Mouse (Mus musculus) megakaryocyte-erythroid progenitor cell, adult 5 weeks (primary cell): ENCODE data around the gene Tmem98. TPM values are rescaled to one million over a fixed set of nuclear protein-coding genes. Genes with fewer than 3 reads are reported as not detected.

ENCODE experiments used
- polyA plus RNA-seq: library from polyadenylated mRNA; stranded (reverse); fragments of >175 nt; gene quantifications from 2 replicates; pipeline ENCODE4 v1.2.3, GENCODE M21; 2012

Tmem98 gene
- polyA plus RNA-seq = 1.2 and 2.5 TPM in 2 replicates

DNA sequence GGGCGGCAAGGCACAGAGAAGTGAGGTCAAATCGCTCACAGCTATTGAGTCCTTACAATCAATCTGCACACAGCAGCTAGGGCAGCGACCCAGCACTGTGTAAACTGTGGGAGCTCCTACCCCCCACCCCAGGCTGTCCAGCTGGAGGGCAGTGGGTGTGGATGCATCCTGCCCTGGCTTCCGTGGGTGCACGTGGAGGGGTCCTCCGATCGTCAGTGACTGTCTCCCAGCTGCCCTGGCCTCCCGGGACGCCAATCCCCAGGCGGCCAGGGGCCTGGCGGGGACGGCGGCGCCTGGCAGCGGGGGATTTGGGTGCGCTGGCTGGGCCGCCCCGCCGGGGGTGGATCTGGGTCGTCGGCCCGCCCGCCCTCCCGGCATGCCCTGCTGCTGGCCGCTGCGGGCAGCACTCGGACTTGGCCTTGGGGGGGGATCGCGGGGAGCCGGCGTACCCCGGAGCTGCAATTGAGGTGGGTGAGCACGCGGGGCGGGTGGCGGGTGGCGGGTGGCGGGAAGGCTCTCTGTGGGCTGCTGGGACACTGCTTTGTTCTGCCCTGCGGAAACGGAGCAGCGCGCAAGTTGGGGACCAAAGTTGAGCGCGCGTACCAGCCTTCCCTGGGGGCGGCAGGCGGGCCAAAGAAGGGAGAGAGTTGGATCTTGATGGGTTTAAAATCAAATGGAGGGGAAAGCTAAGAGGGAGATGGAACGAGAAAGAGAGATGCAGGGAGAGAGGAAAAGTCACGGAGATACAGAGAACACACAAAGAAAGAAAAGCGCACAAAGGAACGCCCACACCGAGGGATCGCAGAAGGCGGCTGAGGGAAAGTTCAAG, at the start of gene Tmem98:
Tmem98 (plus strand) TSS at position 183 of the 829 bp plus-strand sequence.

DNA sequence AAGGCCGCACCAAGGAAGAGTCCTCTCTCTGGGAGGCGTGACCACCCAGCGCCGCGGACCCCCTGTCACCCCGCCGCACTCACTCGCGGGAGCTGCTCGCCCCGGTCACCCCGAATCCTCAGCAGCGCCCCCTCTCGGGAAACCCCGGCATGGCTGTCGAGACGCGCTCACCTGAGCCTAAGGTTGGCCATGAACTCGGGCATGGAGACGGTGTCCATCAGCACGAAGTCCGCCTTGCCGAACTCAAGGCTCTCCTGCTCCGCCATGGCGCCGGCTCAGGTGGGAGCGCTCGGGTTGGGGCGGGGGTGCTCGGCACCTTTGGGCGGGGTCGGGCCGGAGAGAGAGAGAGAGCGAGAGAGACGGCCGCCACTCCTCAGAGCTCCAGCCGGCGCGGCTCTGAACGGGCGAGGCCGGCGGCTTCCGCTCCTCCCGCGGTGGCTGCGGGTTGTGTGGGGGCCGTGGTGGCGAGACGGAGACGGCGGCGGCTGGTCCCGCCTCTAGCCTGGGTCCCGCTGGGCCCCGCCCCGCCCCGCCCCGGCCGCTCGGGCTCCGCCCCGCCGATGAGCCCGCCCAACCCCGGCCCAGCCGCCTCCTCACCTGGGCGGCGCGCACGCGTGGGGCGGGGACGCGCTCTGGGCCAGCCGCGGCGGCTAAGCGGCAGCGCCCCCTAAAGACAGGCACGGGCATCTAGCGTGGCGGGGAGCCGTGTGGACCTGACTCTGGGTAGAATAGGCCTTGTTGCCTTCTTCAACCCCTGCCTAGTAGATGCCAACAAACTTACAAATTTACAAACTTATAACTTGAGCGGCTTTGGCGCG, 30.2 kb upstream of the Tmem98 start, which contains the start of gene Myo1d:
Myo1d (minus strand) TSS at position 499 of the 818 bp plus-strand sequence.

DNA sequence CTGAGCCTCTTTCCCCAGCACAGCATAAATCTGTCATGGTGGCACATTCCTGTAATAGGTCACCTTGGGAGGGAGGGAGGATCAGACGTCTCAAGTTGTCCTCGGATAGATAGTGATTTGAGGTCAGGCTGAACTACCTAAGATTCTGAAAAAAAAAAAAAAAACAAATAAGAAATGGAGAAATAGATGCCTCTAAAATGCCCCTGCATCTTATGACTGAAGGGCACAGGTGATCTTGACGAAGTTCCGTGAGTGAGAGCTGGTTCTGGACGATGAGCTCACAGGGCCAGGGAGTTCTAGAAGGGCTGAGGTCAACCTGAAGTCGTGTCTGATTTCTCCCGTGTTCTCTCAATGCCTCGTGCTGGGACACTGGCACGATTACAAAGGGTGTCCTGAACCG, 48.1 kb downstream of the Tmem98 start, which contains the start of gene Spaca3:
Spaca3 (plus strand) TSS at position 301 of the 400 bp plus-strand sequence.

Other genes starting within 250 kb of the Tmem98 start
- gene Myo1d, start 30.1 kb upstream of the Tmem98 start, polyA plus RNA-seq = 13.4 and 14.0 TPM in 2 replicates
- gene Spaca3, start 48.2 kb downstream of the Tmem98 start, polyA plus RNA-seq = not detected in 2 replicates